Mouse (Mus musculus) cortical plate, adult 2 months (tissue): ENCODE data around the gene Prpsap2.

Experiments
- CTCF ChIP-seq: fragments of 200-500 bp; IDR thresholded peaks from 2 replicates; pipeline ENCODE4 v1.5.1; 2011; ENCODE audit warnings: mild to moderate bottlenecking, control low read depth, low read length; ENCODE audit not compliant: insufficient read depth; ENCODE audit errors: extremely low read depth
- POLR2A ChIP-seq: fragments of 200-500 bp; IDR thresholded peaks from 2 replicates; pipeline ENCODE4 v1.6.1; 2011; ENCODE audit warnings: mild to moderate bottlenecking, low read length, control low read depth; ENCODE audit not compliant: insufficient read depth; ENCODE audit errors: extremely low read depth

DNA sequence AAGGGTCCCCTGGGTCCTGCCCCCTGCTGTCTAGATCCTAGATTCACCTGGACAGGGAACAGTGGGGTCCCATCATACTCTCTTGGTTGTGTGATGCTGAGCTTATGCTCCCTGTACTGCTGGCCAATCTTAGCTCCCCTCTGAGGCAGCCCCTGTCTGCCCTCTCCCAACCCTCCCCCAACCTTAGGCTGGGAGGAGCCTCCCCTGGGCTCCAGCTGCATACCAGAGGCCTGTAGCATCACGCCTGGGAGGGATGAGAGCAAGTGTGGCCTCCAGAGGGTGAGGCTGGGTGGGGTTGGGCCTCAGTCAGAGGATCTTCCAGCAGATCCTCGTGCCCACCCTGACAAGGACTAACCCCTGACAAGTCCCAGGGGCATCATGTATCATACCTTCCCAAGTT lies 74.3 kb downstream of the Prpsap2 start:
- TF ChIP-seq CTCF (no peak), POLR2A (no peak)
